Mouse (Mus musculus): ENCODE measurements around the gene Ropn1.

- TF ChIP-seq POLR2A (IDR thresholded peaks at IDR 0.05; ENCODE audit: borderline replicate concordance, insufficient read depth, low read length) = no peak
- TF ChIP-seq CTCF (IDR thresholded peaks at IDR 0.05; ENCODE audit: borderline replicate concordance, insufficient read depth, low read depth, low read length) = no peak
Measured at GRCm38 (mm10) chr16:34603854-34604253, 45.9 kb upstream of the Ropn1 start.

Data from cerebellum, adult 2 months (tissue).